Mouse (Mus musculus) macrophage (primary cell): Measurements from ENCODE around the gene Eef1akmt2. TPM values are rescaled to one million over a fixed set of nuclear protein-coding genes. Genes with fewer than 3 reads are reported as not detected.
A peak's percentile ranks its signal among the peaks of the same experiment; 100 is the strongest.

ENCODE experiments used
- H3K27ac ChIP-seq: fragments of 350-480 bp; formaldehyde crosslinking; 2 replicates; pipeline ENCODE4 v1.9.0; 2021
- H3K36me3 ChIP-seq: fragments of 350-480 bp; formaldehyde crosslinking; 2 replicates; pipeline ENCODE4 v1.9.0; 2021; ENCODE audit errors: inconsistent target
- H3K4me3 ChIP-seq: fragments of 350-480 bp; formaldehyde crosslinking; 2 replicates; pipeline ENCODE4 v1.9.0; 2021; ENCODE audit errors: inconsistent target
- H3K79me2 ChIP-seq: fragments of 350-480 bp; formaldehyde crosslinking; 2 replicates; pipeline ENCODE4 v1.9.0; 2021; ENCODE audit errors: inconsistent target
- WGBS: methylation state at CpG from one replicate; pipeline ENCODE4 v1.1.7; 2026; ENCODE audit warnings: inconsistent platforms; ENCODE audit not compliant: missing documents; 5-methylcytosine and 5-hydroxymethylcytosine counted together
- polyA plus RNA-seq: library from polyadenylated mRNA; stranded (reverse); fragments of 250-400 nt; gene quantifications from 3 replicates; pipeline ENCODE4 v1.2.4, GENCODE M21; 2018; ENCODE audit warnings: inconsistent platforms
- total RNA-seq, 78 experiments: library from RNA; depleted of rRNA; stranded (reverse); fragments of 250-400 nt; gene quantifications; 1 replicate in 9 of 78; 2 replicates in 24 of 78; 3 replicates in 43 of 78; 4 replicates in 2 of 78; pipeline ENCODE4 v1.2.4; 2018; ENCODE audit warnings: inconsistent platforms in 56 of 78

The Eef1akmt2 gene
- total RNA-seq (2018; cell fraction: chromatin; rRNA removed), result 10 to 100 TPM; 16.6 to 67.7 (median 39.8) TPM
- total RNA-seq (2018; cell fraction: cytosol; rRNA removed), result 10 to 100 TPM in 25 of 26 experiments, 1 to 10 TPM in 1; 9.6 to 21.4 (median 15.7) TPM
- total RNA-seq (2018; cell fraction: nucleus; rRNA removed), result 10 to 100 TPM; 12.7 to 46.5 (median 25.2) TPM
- polyA plus RNA-seq, result 15.2 to 18.8 TPM (median 17.1 TPM) in 3 replicates

DNA sequence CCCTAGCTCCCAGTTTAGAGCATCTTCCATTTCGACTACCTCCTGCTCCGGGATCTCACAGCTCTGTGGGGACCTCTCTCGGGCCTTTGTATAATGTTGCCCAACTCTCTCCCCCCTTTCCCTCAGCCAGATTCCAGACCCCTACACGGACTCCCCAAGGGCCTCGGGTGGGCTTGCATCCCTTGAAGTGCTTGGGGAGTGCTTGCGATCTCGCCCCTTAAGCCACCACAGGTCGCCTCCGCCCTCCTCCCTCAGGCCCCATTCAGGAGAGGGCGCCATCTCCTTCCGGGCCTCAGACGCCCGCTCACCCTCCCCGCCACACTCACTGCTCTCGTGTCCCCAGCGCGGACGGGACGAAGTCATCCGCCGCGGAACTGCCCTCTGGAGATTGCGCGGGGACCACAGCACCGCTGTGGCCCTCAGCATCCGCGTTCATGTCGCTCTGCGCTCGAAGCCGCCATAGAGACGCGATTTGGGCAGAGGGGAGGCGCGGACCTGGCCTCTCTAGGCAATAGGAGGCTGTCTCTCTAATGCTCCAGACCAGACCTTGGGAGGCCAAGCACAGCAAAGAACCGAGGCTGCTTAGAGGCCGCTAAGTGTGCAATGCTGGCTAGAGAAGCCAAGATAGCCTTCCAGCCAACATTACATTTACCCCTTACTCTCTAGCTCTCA is at the start of gene Eef1akmt2:
Gene Eef1akmt2, minus strand, starts transcription at position 501 of the 672 bp plus-strand sequence.
- H3K4me3 ChIP-seq, result peak within 1 kb of the TSS; percentile 67
- H3K36me3 ChIP-seq, result peaks cover 8% of the 10 kb centered on the region; the same call in 1 of the 2 replicates
- H3K79me2 ChIP-seq, result peaks cover 13% of the 10 kb centered on the region; the same call in 1 of the 2 replicates
- peak within 1 kb of the TSS; percentile 63 for H3K27ac ChIP-seq
- WGBS, result 3% methylated on average over 37 of the region's 37 CpGs

DNA sequence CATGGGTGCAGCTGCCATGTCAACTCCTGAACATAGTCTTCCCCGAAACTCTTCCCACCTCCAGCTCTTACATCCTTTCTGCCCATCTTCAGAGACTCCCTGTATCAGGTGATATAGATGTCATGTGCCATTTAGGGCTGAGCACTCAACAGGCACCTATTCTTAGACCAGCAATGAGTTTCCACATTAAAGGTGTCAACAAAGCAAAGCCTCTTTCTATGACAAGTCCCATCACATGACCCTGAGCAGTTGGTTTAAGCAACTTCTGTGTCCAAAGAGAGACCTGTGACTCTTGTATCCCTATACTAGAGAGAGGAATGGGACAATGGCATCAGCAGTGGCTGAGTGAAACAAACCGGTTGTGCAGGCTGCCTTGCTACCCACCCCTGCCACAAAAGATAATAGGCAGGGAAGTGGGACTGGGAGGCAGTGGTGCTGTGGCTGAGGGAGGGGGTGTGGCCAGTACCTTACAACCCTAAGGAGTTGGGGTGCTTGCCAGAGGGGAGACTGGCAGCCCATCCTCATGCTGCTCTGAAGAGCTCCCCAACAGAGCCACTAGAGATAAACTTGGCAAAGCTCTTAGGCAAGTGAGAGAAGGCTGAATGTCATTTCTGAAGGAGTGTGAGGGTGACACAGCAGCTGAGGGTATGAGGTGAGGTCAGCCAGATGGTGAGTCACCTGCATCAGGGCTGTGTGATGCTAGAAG is 48.5 kb upstream of the Eef1akmt2 start:
- no peak overlapping the region for H3K4me3 ChIP-seq
- 64% methylated on average over 2 of the region's 2 CpGs for WGBS
- no peak overlapping the region for H3K27ac ChIP-seq
- H3K36me3 ChIP-seq, result no peaks in the 10 kb centered on the region
- H3K79me2 ChIP-seq, result no peaks in the 10 kb centered on the region

DNA sequence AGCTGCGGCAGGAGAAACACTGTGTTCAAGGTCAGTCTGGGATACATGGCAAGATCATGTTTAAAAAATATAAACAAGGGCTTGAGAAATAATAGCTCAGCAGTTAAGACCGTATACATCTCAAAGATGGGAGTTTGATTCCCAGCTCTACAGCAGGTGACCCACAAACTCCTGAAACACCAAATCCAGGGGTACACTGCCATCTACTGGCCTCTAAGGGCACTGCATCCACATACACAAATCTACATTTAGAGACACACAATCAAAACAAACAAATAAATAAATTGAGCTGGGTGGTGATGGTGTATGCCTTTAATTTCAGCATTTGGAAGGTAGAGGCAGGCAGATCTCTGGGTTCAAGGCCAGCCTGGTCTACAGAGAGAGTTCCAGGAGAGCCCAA is 45.8 kb upstream of the Eef1akmt2 start:
- Histone ChIP-seq H3K79me2 (no peaks in the 10 kb centered on the region), H3K27ac (no peak overlapping the region), H3K36me3 (no peaks in the 10 kb centered on the region), H3K4me3 (no peak overlapping the region)
- WGBS, result 88% methylated on average over 2 of the region's 2 CpGs

GRCm38 (mm10) chr7:132897258-132897657 is 44.8 kb upstream of the Eef1akmt2 start:
- Histone ChIP-seq H3K4me3 (no peak overlapping the region), H3K79me2 (no peaks in the 10 kb centered on the region), H3K27ac (no peak overlapping the region), H3K36me3 (no peaks in the 10 kb centered on the region)
- 94% methylated on average over 10 of the region's 10 CpGs for WGBS

DNA sequence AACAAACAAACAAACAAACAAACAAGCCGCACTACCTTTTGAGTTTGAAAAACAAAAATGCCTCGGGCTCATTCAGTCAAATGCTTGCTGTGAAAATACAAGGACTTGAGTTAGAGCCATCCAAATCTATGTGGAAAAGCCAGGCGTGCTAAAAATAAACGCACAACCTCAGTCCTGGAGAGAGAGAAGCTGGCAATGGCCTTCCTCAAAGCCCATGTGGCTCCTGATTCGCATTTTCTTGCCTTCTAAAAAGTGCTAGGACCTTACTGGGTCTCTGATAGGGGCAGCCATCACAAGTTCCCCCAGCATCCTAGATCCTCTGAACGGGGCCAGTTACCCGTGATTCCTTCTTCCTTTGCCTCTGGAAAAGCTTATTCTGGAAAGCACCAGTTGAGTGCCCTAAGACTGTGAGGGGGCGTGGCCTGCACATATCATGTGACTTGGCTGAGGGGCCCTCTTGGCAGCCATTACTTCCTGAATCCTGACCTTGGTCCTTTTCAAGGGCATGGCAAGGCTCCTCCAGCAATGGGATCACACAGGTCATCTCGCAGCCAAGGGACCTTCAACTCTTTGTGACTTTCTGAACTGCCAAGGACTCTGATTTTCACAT is 43.8 kb upstream of the Eef1akmt2 start:
- Histone ChIP-seq H3K36me3 (no peaks in the 10 kb centered on the region), H3K27ac (no peak overlapping the region), H3K4me3 (no peak overlapping the region), H3K79me2 (no peaks in the 10 kb centered on the region)
- WGBS, result 96% methylated on average over 9 of the region's 9 CpGs

DNA sequence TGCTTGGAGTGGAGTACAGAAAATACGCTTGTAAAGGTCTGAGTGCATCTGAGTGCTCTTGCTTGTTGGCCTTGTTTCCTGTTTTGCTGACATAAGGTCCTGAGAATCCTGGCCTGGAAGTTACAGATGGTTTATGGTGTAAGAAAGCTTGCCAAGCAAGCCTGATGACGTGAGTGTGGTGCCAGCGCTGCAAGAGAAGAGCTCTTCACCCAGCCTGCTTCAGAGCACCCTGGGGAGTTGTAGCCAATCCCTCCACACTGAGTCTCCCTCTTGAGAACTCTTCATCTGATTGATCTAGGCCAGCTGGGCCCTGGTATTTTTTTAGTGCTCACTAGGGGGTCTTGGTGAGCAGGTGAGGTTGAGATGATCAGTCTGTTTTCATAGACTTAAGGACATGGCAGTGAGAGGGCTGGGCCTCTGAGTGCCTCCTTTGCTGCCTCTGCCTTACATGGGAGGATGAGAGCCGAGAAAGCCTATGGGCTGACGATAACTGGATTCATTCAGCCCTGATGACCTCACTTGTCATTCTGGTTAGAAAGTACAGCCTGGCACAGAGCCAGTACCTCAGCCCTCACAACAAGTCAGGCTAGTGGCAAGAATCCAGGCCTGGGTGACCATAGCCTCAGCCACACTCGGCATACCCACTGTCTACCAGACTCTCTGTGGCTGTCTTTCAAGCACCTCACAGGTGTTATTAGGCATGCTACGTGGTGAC is 42.5 kb upstream of the Eef1akmt2 start:
- 89% methylated on average over 7 of the region's 7 CpGs for WGBS
- H3K4me3 ChIP-seq, result no peak overlapping the region
- H3K27ac ChIP-seq, result peak overlapping the region; percentile 86
- no peaks in the 10 kb centered on the region for H3K36me3 ChIP-seq
- H3K79me2 ChIP-seq, result no peaks in the 10 kb centered on the region

GRCm38 (mm10) chr7:132893336-132893735 is 40.9 kb upstream of the Eef1akmt2 start:
- 100% methylated on average over 1 of the region's 1 CpGs for WGBS
- Histone ChIP-seq H3K79me2 (no peaks in the 10 kb centered on the region), H3K4me3 (no peak overlapping the region), H3K36me3 (no peaks in the 10 kb centered on the region), H3K27ac (peak overlapping the region; percentile 86)

GRCm38 (mm10) chr7:132892806-132893205 is 40.3 kb upstream of the Eef1akmt2 start:
- no peak overlapping the region for H3K4me3 ChIP-seq
- H3K36me3 ChIP-seq, result no peaks in the 10 kb centered on the region
- H3K79me2 ChIP-seq, result no peaks in the 10 kb centered on the region
- 64% methylated on average over 7 of the region's 7 CpGs for WGBS
- H3K27ac ChIP-seq, result peak overlapping the region; percentile 86

GRCm38 (mm10) chr7:132892311-132892661 is 39.8 kb upstream of the Eef1akmt2 start:
- Histone ChIP-seq H3K79me2 (no peaks in the 10 kb centered on the region), H3K36me3 (no peaks in the 10 kb centered on the region), H3K4me3 (no peak overlapping the region), H3K27ac (peak overlapping the region; percentile 86)
- 80% methylated on average over 4 of the region's 4 CpGs for WGBS

DNA sequence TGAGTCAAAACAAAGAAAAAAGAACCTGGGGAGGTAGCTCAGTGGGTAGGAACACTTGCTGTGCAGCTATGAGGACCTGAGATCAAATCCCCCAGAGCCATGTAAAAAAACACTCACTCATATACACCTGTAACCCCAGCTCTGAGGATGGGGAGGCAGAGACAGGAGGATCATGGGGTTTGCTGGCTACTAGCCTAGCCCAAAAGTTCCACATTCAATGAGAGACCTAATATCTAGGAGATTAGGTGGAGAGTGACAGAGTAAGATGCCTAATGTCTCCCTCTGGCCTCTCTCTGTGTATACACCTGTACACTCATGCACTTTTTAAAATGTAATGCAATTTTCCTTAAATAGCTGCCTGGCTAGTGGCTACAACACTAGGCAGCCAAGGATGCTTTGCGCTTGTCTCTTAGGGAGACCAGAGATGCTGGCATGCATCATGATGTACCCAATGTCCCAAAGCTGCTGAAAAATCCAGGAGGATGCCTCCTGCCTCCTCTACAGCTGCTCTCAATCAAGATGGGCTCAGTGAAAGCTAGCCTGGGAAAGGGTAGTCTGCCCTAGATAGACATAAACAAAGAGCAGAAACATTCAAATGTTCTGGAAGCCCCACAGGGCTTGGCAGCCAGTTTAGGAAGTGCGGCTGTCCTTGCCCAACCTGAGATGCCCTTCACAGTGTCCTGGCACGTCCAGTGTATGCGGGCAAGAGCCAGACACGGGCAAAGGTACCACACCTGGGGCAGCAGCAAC is 39.3 kb upstream of the Eef1akmt2 start:
- 96% methylated on average over 5 of the region's 5 CpGs for WGBS
- Histone ChIP-seq H3K27ac (peak overlapping the region; percentile 86), H3K4me3 (no peak overlapping the region), H3K36me3 (no peaks in the 10 kb centered on the region), H3K79me2 (no peaks in the 10 kb centered on the region)

DNA sequence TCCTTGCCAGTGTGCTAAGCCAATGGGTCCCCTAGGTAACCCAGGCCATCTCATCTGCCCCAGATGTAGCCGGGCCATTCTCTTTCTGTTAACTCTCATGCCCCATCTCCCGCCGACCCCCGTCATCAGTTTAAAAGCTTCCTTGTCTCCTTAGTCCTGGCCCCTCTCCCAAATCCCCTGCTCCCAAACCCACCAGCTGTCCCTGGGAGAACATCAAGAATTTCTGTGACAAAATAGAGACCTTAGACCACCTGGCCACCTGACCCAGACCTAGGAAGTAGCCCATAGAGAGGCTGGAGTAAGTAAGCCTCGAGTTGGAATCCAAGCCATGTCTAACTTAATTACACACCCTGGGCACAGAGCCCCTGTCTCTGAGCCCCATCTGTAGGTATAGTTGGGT is 37.7 kb upstream of the Eef1akmt2 start:
- Histone ChIP-seq H3K36me3 (no peaks in the 10 kb centered on the region), H3K79me2 (no peaks in the 10 kb centered on the region), H3K4me3 (no peak overlapping the region), H3K27ac (no peak overlapping the region)
- WGBS, result 96% methylated on average over 5 of the region's 5 CpGs

GRCm38 (mm10) chr7:132889691-132890090 is 37.2 kb upstream of the Eef1akmt2 start:
- no peaks in the 10 kb centered on the region for H3K79me2 ChIP-seq
- no peak overlapping the region for H3K4me3 ChIP-seq
- 88% methylated on average over 8 of the region's 8 CpGs for WGBS
- H3K27ac ChIP-seq, result no peak overlapping the region
- peaks cover 3% of the 10 kb centered on the region; the same call in 1 of the 2 replicates for H3K36me3 ChIP-seq

DNA sequence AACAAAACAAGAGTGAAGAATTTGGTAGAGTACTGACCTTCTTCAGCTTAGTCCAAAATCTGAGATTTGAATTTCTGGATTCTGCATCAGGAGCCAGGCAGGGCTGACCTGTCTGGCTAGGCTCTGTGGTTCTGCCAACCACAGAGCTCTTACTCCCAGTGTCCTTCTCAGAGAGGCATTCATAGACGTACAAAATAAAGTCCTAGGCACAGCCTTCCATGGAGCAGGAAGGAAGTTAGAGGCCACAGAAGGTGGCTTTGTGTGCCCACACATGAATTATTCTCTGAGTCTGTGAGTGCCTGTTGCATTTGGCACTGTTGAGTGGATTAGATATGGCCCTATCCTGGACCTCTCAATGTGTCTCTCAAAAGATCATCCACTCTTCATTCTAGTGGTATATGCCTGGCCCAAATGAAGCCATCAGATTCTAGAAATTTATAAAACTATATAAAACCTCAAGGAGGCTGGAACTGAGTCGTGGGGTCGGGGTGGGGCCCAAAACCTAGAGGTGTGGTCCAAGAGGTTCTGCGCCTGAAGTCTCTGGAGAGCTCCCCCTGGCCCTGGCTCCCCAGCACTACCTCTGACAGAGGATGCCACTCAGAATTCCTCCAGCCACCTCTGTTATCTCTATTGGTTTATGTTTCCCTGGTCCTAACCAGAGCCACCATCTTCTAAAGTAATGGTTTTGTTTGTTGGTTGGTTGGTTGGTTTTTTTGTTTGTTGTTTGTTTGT is 36.2 kb upstream of the Eef1akmt2 start:
- WGBS, result 29% methylated on average over 4 of the region's 4 CpGs
- Histone ChIP-seq H3K79me2 (no peaks in the 10 kb centered on the region), H3K4me3 (no peak overlapping the region), H3K27ac (no peak overlapping the region), H3K36me3 (peaks cover 13% of the 10 kb centered on the region; the same call in 1 of the 2 replicates)
